Mouse (Mus musculus): ENCODE measurements around the gene Olfr1375. TPM values are rescaled to one million over a fixed set of nuclear protein-coding genes. Genes with fewer than 3 reads are reported as not detected.

Gene Olfr1375
- total RNA-seq (2023), result not detected

DNA sequence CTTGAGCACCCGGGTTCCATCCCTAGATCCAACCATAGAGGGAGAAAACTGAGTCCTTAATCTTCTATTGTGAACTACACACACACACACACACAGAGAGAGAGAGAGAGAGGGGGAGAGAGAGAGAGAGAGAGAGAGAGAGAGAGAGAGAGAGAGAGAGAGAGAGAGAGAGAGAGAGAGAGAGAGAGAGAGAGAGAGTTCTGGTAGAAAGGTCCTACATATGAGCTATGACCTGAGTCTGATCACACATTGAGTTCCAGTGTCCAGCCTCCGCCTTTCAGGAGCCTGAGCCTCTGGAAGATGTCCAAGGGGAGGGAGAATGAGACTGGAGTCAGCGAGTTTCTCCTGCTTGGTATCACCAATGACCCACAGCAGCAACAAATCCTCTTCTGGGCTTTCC is at the start of gene Olfr1375:
TSS of gene Olfr1375 (plus strand) at position 301 of the 400 bp plus-strand sequence.

DNA sequence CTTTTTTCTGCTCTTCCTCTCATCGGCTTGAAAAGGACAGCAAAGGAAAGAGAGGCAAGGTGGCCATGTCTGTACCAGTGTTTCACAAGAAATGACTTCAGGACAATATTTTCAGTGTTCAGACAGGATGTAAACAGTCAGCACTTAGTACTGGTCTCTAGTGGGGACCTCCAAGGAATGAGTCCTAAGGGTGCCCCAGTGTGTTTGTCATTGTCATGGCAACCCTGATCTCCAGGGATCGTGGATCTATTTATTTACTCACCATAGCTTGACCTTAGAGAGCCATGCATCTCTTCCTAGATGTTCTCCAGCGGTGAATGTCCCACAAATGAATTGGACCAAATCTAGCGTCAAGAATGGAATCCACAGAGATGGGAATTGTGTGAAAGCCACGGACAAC is 44.6 kb upstream of the Olfr1375 start, which contains the start of gene Olfr51:
TSS of gene Olfr51 (plus strand) at position 301 of the 400 bp plus-strand sequence.

DNA sequence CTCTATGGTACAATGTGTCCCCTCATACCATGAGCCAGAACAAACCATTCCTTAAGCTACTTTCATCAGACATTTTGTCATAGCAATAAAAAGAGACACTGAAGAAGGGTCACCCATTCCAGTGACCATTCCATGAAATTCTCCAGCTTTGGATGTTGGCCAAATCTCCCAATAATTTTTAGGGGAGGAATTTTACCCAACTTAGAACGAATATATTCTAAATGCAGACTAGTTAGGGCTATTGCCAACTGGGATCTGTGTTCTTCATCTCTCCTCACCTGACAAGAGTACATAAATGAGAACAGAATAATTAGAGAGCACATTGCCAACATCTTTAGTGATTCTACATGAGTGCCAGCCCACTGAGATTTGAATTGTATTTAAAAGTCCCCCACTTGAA is 34.0 kb upstream of the Olfr1375 start, which contains the start of gene Olfr54:
TSS of gene Olfr54 (plus strand) at position 301 of the 400 bp plus-strand sequence.

DNA sequence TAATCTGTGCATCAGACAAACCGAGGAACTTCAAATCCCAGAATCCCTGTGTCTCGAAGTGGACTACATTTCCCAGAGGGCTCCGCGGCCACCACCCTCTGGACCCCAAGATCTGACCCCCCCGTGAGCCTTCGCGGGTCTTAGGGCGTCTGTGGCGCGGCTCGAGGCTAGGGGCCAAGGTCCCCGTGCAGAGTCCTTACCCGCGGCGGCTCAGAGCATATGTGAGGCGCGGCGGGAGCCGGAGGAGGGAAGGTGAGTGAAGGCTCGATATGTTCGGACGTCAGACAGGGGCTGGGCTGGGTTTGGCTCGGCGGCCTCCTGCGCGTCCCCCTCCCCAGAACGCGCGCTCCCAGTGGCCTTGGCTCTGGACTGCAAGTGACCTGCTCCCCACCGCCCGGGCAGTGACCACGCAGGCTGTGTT is 11.3 kb downstream of the Olfr1375 start, which contains the start of gene Zfp354a:
TSS of gene Zfp354a (plus strand) at position 107 of the 421 bp plus-strand sequence.

Other genes starting within 250 kb of the Olfr1375 start
- 10 to 100 TPM in 1 of 2 experiments, 1 to 10 TPM in 1; 8.3 to 10.1 TPM for gene Zfp354c, start 220.4 kb upstream of the Olfr1375 start, total RNA-seq (2023)
- under 1 TPM in 1 of 2 experiments, not detected in 1; 0.58 TPM for gene Zfp879, start 206.6 kb upstream of the Olfr1375 start, total RNA-seq (2023)
- 10 to 100 TPM; 41.7 to 44.7 TPM for gene Grm6, start 197.4 kb upstream of the Olfr1375 start, total RNA-seq (2023)
- under 1 TPM; 0.26 to 0.56 TPM for gene Zfp454, start 160.5 kb upstream of the Olfr1375 start, total RNA-seq (2023)
- gene Zfp2, start 131.9 kb upstream of the Olfr1375 start, total RNA-seq (2023), result 1 to 10 TPM; 2.5 to 4.0 TPM
- gene Zfp354b, start 116.5 kb upstream of the Olfr1375 start, total RNA-seq (2023), result 1 to 10 TPM in 1 of 2 experiments, under 1 TPM in 1; 0.75 to 1.8 TPM
- not detected for gene 4933414I15Rik, start 104.3 kb upstream of the Olfr1375 start, total RNA-seq (2023)
- not detected for gene Prop1, start 94.3 kb upstream of the Olfr1375 start, total RNA-seq (2023)
- gene Olfr1378, start 81.6 kb upstream of the Olfr1375 start, total RNA-seq (2023), result not detected
- not detected for gene Olfr1377, start 66.1 kb upstream of the Olfr1375 start, total RNA-seq (2023)
- gene Olfr51, start 44.5 kb upstream of the Olfr1375 start, total RNA-seq (2023), result not detected
- gene Olfr54, start 33.9 kb upstream of the Olfr1375 start, total RNA-seq (2023), result not detected
- gene Zfp354a, start 11.1 kb downstream of the Olfr1375 start, total RNA-seq (2023), result not detected
- not detected for gene Gm12569, start 172.4 kb downstream of the Olfr1375 start, total RNA-seq (2023)
- gene Clk4, start 213.6 kb downstream of the Olfr1375 start, total RNA-seq (2023), result 100 to 1,000 TPM; 264 to 312 TPM
- gene BC049762, start 214.9 kb downstream of the Olfr1375 start, total RNA-seq (2023), result not detected
- gene Col23a1, start 241.8 kb downstream of the Olfr1375 start, total RNA-seq (2023), result 1 to 10 TPM; 1.5 to 1.9 TPM

All from B cell, adult 67 days (primary cell).